Comparison of ENCODE assay signal across 16 mouse cellular contexts in genomic region chr2:157128072-157128471, GRCm38 (mm10). TPM values are rescaled to one million over a fixed set of nuclear protein-coding genes. Genes with fewer than 3 reads are reported as not detected.
A peak's percentile ranks its signal among the peaks of the same experiment; 100 is the strongest.
DNase-seq lines count a peak whose midpoint lies in the region; ATAC-seq and TF ChIP-seq lines count a peak whose summit lies in the region.
"Had no signal": no experiment of that assay in that cellular context is flagged by ENCODE, and none has a peak within 500 bp of the region (broad histone marks: within the 10 kb centered on the region; RNA-seq: fewer than 3 reads in every experiment).

No protein-coding gene starts in this region.

- no peaks in the 10 kb centered on the region for H3K27me3 ChIP-seq in forebrain, embryonic 14.5 days (replicated peaks; ENCODE audit: control insufficient read depth, insufficient read depth, low read length)
- no peaks in the 10 kb centered on the region for H3K27me3 ChIP-seq in forebrain, embryonic 15.5 days
- H3K27me3 ChIP-seq: midbrain, embryonic 12.5 days; neural tube, embryonic 15.5 days had no signal

- no peak overlapping the region for H3K27ac ChIP-seq in forebrain, embryonic 14.5 days (ENCODE audit: low read depth, low read length)
- no peak overlapping the region for H3K27ac ChIP-seq in forebrain, embryonic 15.5 days (replicated peaks)
- H3K27ac ChIP-seq in cortical plate, adult 2 months (ENCODE audit: insufficient read depth, low read length) = no peak overlapping the region
- H3K27ac ChIP-seq: midbrain, embryonic 12.5 days; neural tube, embryonic 15.5 days had no signal

- no peak overlapping the region for H3K4me3 ChIP-seq in forebrain, embryonic 14.5 days (ENCODE audit: low read depth, low read length)
- no peak overlapping the region for H3K4me3 ChIP-seq in forebrain, embryonic 15.5 days
- H3K4me3 ChIP-seq in cortical plate, adult 2 months (ENCODE audit: insufficient read depth, low read length) = no peak overlapping the region
- H3K4me3 ChIP-seq: midbrain, embryonic 12.5 days; neural tube, embryonic 15.5 days had no signal

- peaks cover 10% of the 10 kb centered on the region; the same call in 1 of the 2 replicates for H3K36me3 ChIP-seq in forebrain, embryonic 14.5 days (ENCODE audit: control insufficient read depth, insufficient read depth, low read length)
- no peaks in the 10 kb centered on the region for H3K36me3 ChIP-seq in forebrain, embryonic 15.5 days

- peak; percentile 37 for TF ChIP-seq CTCF in cortical plate, adult 2 months (IDR thresholded peaks at IDR 0.05; ENCODE audit: extremely low read depth, insufficient read depth, low read length)

- no peaks in the 10 kb centered on the region for H3K4me1 ChIP-seq in forebrain, embryonic 14.5 days (ENCODE audit: control insufficient read depth, insufficient read depth, low read length)
- H3K4me1 ChIP-seq in forebrain, embryonic 15.5 days = no peaks in the 10 kb centered on the region
- no peaks in the 10 kb centered on the region for H3K4me1 ChIP-seq in cortical plate, adult 2 months (ENCODE audit: control insufficient read depth, insufficient read depth, low read length)
- H3K4me1 ChIP-seq: midbrain, embryonic 12.5 days; neural tube, embryonic 15.5 days had no signal

- 69% methylated on average over 4 of the region's 4 CpGs for WGBS in forebrain, embryonic 14.5 days
- WGBS in forebrain, embryonic 15.5 days = 71% methylated on average over 4 of the region's 4 CpGs

- no peak overlapping the region for H3K4me2 ChIP-seq in forebrain, embryonic 14.5 days (ENCODE audit: low read length)
- H3K4me2 ChIP-seq in forebrain, embryonic 15.5 days (replicated peaks) = no peak overlapping the region
- H3K4me2 ChIP-seq: midbrain, embryonic 12.5 days; neural tube, embryonic 15.5 days had no signal

- no peaks in the 10 kb centered on the region for H3K9me3 ChIP-seq in forebrain, embryonic 14.5 days (replicated peaks; ENCODE audit: control insufficient read depth, low read length)
- no peaks in the 10 kb centered on the region for H3K9me3 ChIP-seq in forebrain, embryonic 15.5 days
- H3K9me3 ChIP-seq: midbrain, embryonic 12.5 days; neural tube, embryonic 15.5 days had no signal

- no peak for ATAC-seq in forebrain, embryonic 14.5 days
- ATAC-seq in forebrain, embryonic 15.5 days (replicated peaks) = no peak
- ATAC-seq: CD4-positive, CD25-positive, alpha-beta regulatory T cell, adult 4 months had no signal

- H3K9ac ChIP-seq in forebrain, embryonic 14.5 days (ENCODE audit: low read length) = no peak overlapping the region
- no peak overlapping the region for H3K9ac ChIP-seq in forebrain, embryonic 15.5 days (replicated peaks)
- H3K9ac ChIP-seq: midbrain, embryonic 12.5 days; neural tube, embryonic 15.5 days had no signal

- DNase-seq in forebrain, embryonic 14.5 days (ENCODE audit: low spot score) = peak; percentile 8
- peak; percentile 11 to 39 for DNase-seq in layer of hippocampus, postnatal 25 days (ENCODE audit: extremely low spot score in 1 of 2, low spot score in 1 of 2)
- no peak for DNase-seq in layer of hippocampus, adult 9-10 months (ENCODE audit: low spot score)
- DNase-seq in B cell, adult 2 months = peak; percentile 28 to 32
- DNase-seq in T-cell, adult 2 months (ENCODE audit: low spot score) = no peak
- no peak for DNase-seq in yolk sac, embryonic 10.5 days (ENCODE audit: low spot score)
- DNase-seq: cerebellum, adult 8-10 months had no signal

- no peak for TF ChIP-seq POLR2A in cortical plate, adult 2 months (IDR thresholded peaks at IDR 0.05; ENCODE audit: extremely low read depth, insufficient read depth, low read length)

RNA-seq across cellular contexts. Expression of gene Samhd1, which starts 7.0 kb away (rescaled TPM):
- polyA plus RNA-seq in forebrain, embryonic 14.5 days (2014; fragmentation: Nextera tagmentation; extraction: Ambion mirVana) = 13.6 and 15.6 TPM in 2 replicates
- 12.3 and 12.6 TPM in 2 replicates for polyA plus RNA-seq in forebrain, embryonic 15.5 days (2015; fragmentation: Nextera tagmentation; extraction: Ambion mirVana)
- total RNA-seq in layer of hippocampus, postnatal 25 days (2021) = 10 to 100 TPM; 11.4 to 12.3 TPM
- 14.7 and 15.9 TPM in 2 replicates for polyA plus RNA-seq in cortical plate, adult 2 months (2012; rRNA removed)

RNA-seq across cellular contexts. Expression of gene Tldc2, which starts 41.2 kb away (rescaled TPM):
- polyA plus RNA-seq in forebrain, embryonic 14.5 days (2014; fragmentation: Nextera tagmentation; extraction: Ambion mirVana) = not detected in 2 replicates
- not detected in 2 replicates for polyA plus RNA-seq in forebrain, embryonic 15.5 days (2015; fragmentation: Nextera tagmentation; extraction: Ambion mirVana)
- total RNA-seq in layer of hippocampus, postnatal 25 days (2021) = not detected
- polyA plus RNA-seq in cortical plate, adult 2 months (2012; rRNA removed) = not detected in 2 replicates
- total RNA-seq: gastrocnemius, adult 8-10 months; heart, postnatal 25 days; layer of hippocampus, adult 18-20 months had no signal
- polyA plus RNA-seq: CD4-positive, CD25-positive, alpha-beta regulatory T cell, adult 4 months; limb, embryonic 14.5 days; midbrain, embryonic 12.5 days; neural tube, embryonic 15.5 days had no signal

RNA-seq across cellular contexts. Expression of gene Soga1, which starts 49.0 kb away (rescaled TPM):
- 5.9 and 8.1 TPM in 2 replicates for polyA plus RNA-seq in forebrain, embryonic 14.5 days (2014; fragmentation: Nextera tagmentation; extraction: Ambion mirVana)
- polyA plus RNA-seq in forebrain, embryonic 15.5 days (2015; fragmentation: Nextera tagmentation; extraction: Ambion mirVana) = 5.7 and 8.2 TPM in 2 replicates
- 10 to 100 TPM; 36.3 to 46.3 TPM for total RNA-seq in layer of hippocampus, postnatal 25 days (2021)
- polyA plus RNA-seq in cortical plate, adult 2 months (2012; rRNA removed) = 5.8 and 6.8 TPM in 2 replicates

Comparison
In these comparisons a context has a peak if more than half of its experiments do, and no peak if none do; other contexts are left out.
1. DNase-seq: peak in forebrain, embryonic 14.5 days (single experiment), layer of hippocampus, postnatal 25 days (2 of 2) and B cell, adult 2 months (2 of 2); none in layer of hippocampus, adult 9-10 months (single experiment), T-cell, adult 2 months (single experiment) and yolk sac, embryonic 10.5 days (single experiment).